Comparison of ENCODE assay signal across 22 mouse cellular contexts in the genomic region with DNA sequence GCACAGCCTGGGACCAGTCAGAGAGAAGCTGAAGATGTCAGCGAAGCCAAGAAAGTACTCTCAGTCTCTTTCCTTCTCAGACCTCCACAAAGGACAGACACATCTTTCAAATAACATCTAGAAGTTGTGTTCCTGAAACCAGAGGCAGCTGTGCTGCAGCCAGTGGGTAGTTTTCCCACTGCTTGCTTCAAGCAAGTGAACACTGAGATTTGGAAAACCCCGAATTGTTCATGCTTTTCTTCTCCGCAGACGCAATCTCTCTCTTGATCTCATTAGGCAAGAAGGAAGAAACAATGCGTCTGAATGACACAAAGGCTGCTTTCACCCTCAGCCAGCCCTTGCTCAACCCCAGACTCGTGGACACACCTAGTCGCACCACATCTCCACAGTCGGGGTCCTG. TPM values are rescaled to one million over a fixed set of nuclear protein-coding genes. Genes with fewer than 3 reads are reported as not detected.
A peak's percentile ranks its signal among the peaks of the same experiment; 100 is the strongest.
DNase-seq lines count a peak whose midpoint lies in the region; ATAC-seq and TF ChIP-seq lines count a peak whose summit lies in the region.
"Had no signal": no experiment of that assay in that cellular context is flagged by ENCODE, and none has a peak within 500 bp of the region (broad histone marks: within the 10 kb centered on the region; RNA-seq: fewer than 3 reads in every experiment).

No protein-coding gene starts in this region.

- in situ Hi-C loops in CH12.LX (cut with MboI; ENCODE audit: low pct_ligation_motif_present, low pct_unique_long_range_greater_than_20kb, low sequenced_read_pairs): no loop called here

- peak overlapping the region; percentile 33 for H3K27ac ChIP-seq in embryonic facial prominence, embryonic 13.5 days
- H3K27ac ChIP-seq in embryonic facial prominence, embryonic 10.5 days (replicated peaks): no peak overlapping the region
- 0 out of 2 replicates have a peak overlapping the region, but pooled peaks have one; percentile 18 for H3K27ac ChIP-seq in limb, embryonic 12.5 days
- H3K27ac ChIP-seq in limb, embryonic 10.5 days: no peak overlapping the region
- H3K27ac ChIP-seq in CH12.LX (ENCODE audit: insufficient read depth, low read depth): peak overlapping the region; percentile 97
- H3K27ac ChIP-seq: embryonic facial prominence, embryonic 12.5 days; forebrain, embryonic 12.5 days had no signal

- no peak; the same call in 1 of the 2 replicates for TF ChIP-seq RAD21 in CH12.LX (IDR thresholded peaks at IDR 0.05; ENCODE audit: low read depth, low read length)

- no peak overlapping the region for H3K4me2 ChIP-seq in embryonic facial prominence, embryonic 13.5 days
- no peak overlapping the region for H3K4me2 ChIP-seq in limb, embryonic 12.5 days
- H3K4me2 ChIP-seq in CH12.LX (ENCODE audit: insufficient read depth, low read depth, poor library complexity, severe bottlenecking): peak overlapping the region; percentile 61
- H3K4me2 ChIP-seq: embryonic facial prominence, embryonic 12.5 days; forebrain, embryonic 12.5 days had no signal

- H3K9me3 ChIP-seq in embryonic facial prominence, embryonic 13.5 days: no peaks in the 10 kb centered on the region
- H3K9me3 ChIP-seq in embryonic facial prominence, embryonic 10.5 days: no peaks in the 10 kb centered on the region
- H3K9me3 ChIP-seq in limb, embryonic 12.5 days: no peaks in the 10 kb centered on the region
- H3K9me3 ChIP-seq in limb, embryonic 10.5 days (replicated peaks): no peaks in the 10 kb centered on the region
- no peaks in the 10 kb centered on the region for H3K9me3 ChIP-seq in CH12.LX (replicated peaks; ENCODE audit: low read length)
- H3K9me3 ChIP-seq: embryonic facial prominence, embryonic 12.5 days; forebrain, embryonic 12.5 days had no signal

- DNase-seq in embryonic facial prominence, embryonic 10.5 days (ENCODE audit: low spot score): no peak
- no peak for DNase-seq in limb, embryonic 10.5 days (ENCODE audit: low spot score)
- peak; percentile 76 for DNase-seq in CH12.LX (ENCODE audit: extremely low read depth)
- DNase-seq in layer of hippocampus, adult 11-12 months (ENCODE audit: low spot score): no peak
- DNase-seq: adrenal gland, adult 2 months; adrenal gland, postnatal 10 days; adrenal gland, postnatal 25 days; B cell, adult 2 months; cerebellum, adult 11 months; cerebellum, adult 18-20 months; cerebellum, adult 8-10 months; cerebellum, adult 9-11 months; cerebellum, postnatal 14 days; cerebellum, postnatal 36 days; embryo, embryonic 11 days had no signal

- peaks cover 53% of the 10 kb centered on the region for H3K36me3 ChIP-seq in embryonic facial prominence, embryonic 13.5 days
- peaks cover 80% of the 10 kb centered on the region for H3K36me3 ChIP-seq in embryonic facial prominence, embryonic 10.5 days (replicated peaks)
- H3K36me3 ChIP-seq in limb, embryonic 12.5 days: peaks cover 71% of the 10 kb centered on the region
- H3K36me3 ChIP-seq in limb, embryonic 10.5 days: peaks cover 79% of the 10 kb centered on the region
- H3K36me3 ChIP-seq in CH12.LX (replicated peaks in 1 of 2; ENCODE audit: control insufficient read depth in 1 of 2, insufficient read depth in 1 of 2, low read length in 1 of 2): peaks cover 9 to 46% of the 10 kb centered on the region in 2 experiments

- H3K27me3 ChIP-seq in embryonic facial prominence, embryonic 13.5 days: no peaks in the 10 kb centered on the region
- H3K27me3 ChIP-seq in embryonic facial prominence, embryonic 10.5 days (replicated peaks; ENCODE audit: low read depth, poor library complexity, severe bottlenecking): no peaks in the 10 kb centered on the region
- peaks cover 2% of the 10 kb centered on the region; the same call in 1 of the 2 replicates for H3K27me3 ChIP-seq in limb, embryonic 12.5 days
- H3K27me3 ChIP-seq in limb, embryonic 10.5 days (ENCODE audit: low read depth, poor library complexity, severe bottlenecking): no peaks in the 10 kb centered on the region
- no peaks in the 10 kb centered on the region for H3K27me3 ChIP-seq in CH12.LX (replicated peaks)
- H3K27me3 ChIP-seq: embryonic facial prominence, embryonic 12.5 days; forebrain, embryonic 12.5 days had no signal

- no peak overlapping the region for H3K4me3 ChIP-seq in embryonic facial prominence, embryonic 13.5 days
- H3K4me3 ChIP-seq in embryonic facial prominence, embryonic 10.5 days: no peak overlapping the region
- no peak overlapping the region for H3K4me3 ChIP-seq in limb, embryonic 12.5 days (replicated peaks)
- no peak overlapping the region for H3K4me3 ChIP-seq in limb, embryonic 10.5 days
- H3K4me3 ChIP-seq in CH12.LX (replicated peaks in 1 of 3; ENCODE audit: low read depth in 2 of 3, low read length in 2 of 3, poor library complexity in 1 of 3): no peak overlapping the region
- H3K4me3 ChIP-seq: embryonic facial prominence, embryonic 12.5 days; forebrain, embryonic 12.5 days had no signal

- H3K79me2 ChIP-seq in CH12.LX (replicated peaks; ENCODE audit: control insufficient read depth, extremely low read depth, insufficient read depth, poor library complexity, severe bottlenecking): no peaks in the 10 kb centered on the region

- WGBS in embryonic facial prominence, embryonic 13.5 days: 67% methylated on average over 8 of the region's 8 CpGs
- WGBS in embryonic facial prominence, embryonic 10.5 days: 82% methylated on average over 8 of the region's 8 CpGs
- 76% methylated on average over 8 of the region's 8 CpGs for WGBS in limb, embryonic 12.5 days
- WGBS in limb, embryonic 10.5 days: 81% methylated on average over 8 of the region's 8 CpGs

- TF ChIP-seq EP300 in CH12.LX (IDR thresholded peaks at IDR 0.05; ENCODE audit: low read length): peak; percentile 77

- no peak for ATAC-seq in embryonic facial prominence, embryonic 13.5 days (ENCODE audit: insufficient number of reproducible peaks, insufficient read depth, low FRiP score, low TSS enrichment, low read depth)
- no peak for ATAC-seq in limb, embryonic 12.5 days (ENCODE audit: insufficient number of reproducible peaks, insufficient read depth, low FRiP score, low TSS enrichment, low read depth)
- ATAC-seq: CD4-positive, CD25-positive, alpha-beta regulatory T cell, adult 4 months; forebrain, embryonic 14.5 days; forebrain, embryonic 16.5 days had no signal

- H3K9ac ChIP-seq in embryonic facial prominence, embryonic 13.5 days: no peak overlapping the region
- H3K9ac ChIP-seq in limb, embryonic 12.5 days (replicated peaks): no peak overlapping the region
- peak overlapping the region; percentile 59 for H3K9ac ChIP-seq in CH12.LX (ENCODE audit: insufficient read depth, low read depth)
- H3K9ac ChIP-seq: embryonic facial prominence, embryonic 12.5 days; forebrain, embryonic 12.5 days had no signal

- dilution Hi-C loops in CH12.LX (cut with MboI; ENCODE audit: extremely low pct_ligation_motif_present, extremely low pct_unique_long_range_greater_than_20kb, low sequenced_read_pairs): no loop called here

- no peak for TF ChIP-seq CTCF in CH12.LX (conservative IDR thresholded peaks at IDR 0.05 in 1 of 2, IDR thresholded peaks at IDR 0.05 in 1 of 2; ENCODE audit: low read depth in 2 of 2, low read length in 2 of 2)

- TF ChIP-seq POLR2A in CH12.LX (IDR thresholded peaks at IDR 0.05; ENCODE audit: low read depth, low read length): 0 out of 2 replicates have a peak, but pooled peaks have one; percentile 25

- H3K4me1 ChIP-seq in embryonic facial prominence, embryonic 13.5 days: peaks cover 20% of the 10 kb centered on the region
- H3K4me1 ChIP-seq in embryonic facial prominence, embryonic 10.5 days: peaks cover 13% of the 10 kb centered on the region
- peaks cover 16% of the 10 kb centered on the region for H3K4me1 ChIP-seq in limb, embryonic 12.5 days (replicated peaks)
- H3K4me1 ChIP-seq in limb, embryonic 10.5 days: peaks cover 12% of the 10 kb centered on the region
- H3K4me1 ChIP-seq in CH12.LX (ENCODE audit: control insufficient read depth in 1 of 2, insufficient read depth in 2 of 2): peaks cover 42 to 79% of the 10 kb centered on the region in 2 experiments

TF ChIP-seq in CH12.LX, 34 proteins besides CTCF, POLR2A, EP300 and RAD21 (continues in another document):
- TF ChIP-seq GABPA (IDR thresholded peaks at IDR 0.05; ENCODE audit: insufficient replicate concordance, low read depth, low read length) (no peak), MYC (IDR thresholded peaks at IDR 0.05; ENCODE audit: low read depth, low read length) (peak; percentile 82; the same call in 1 of the 2 replicates), MAX (IDR thresholded peaks at IDR 0.05; ENCODE audit: low read length) (no peak; the same call in 1 of the 2 replicates), MAZ (IDR thresholded peaks at IDR 0.05; ENCODE audit: low read depth, low read length) (0 out of 2 replicates have a peak, but pooled peaks have one; percentile 16), POLR2AphosphoS2 (IDR thresholded peaks at IDR 0.05; ENCODE audit: low read depth, low read length) (no peak), ZC3H11A (IDR thresholded peaks at IDR 0.05; ENCODE audit: low read depth, low read length) (no peak), E2F4 (IDR thresholded peaks at IDR 0.05; ENCODE audit: insufficient replicate concordance, low read depth, low read length) (no peak), MAFK (IDR thresholded peaks at IDR 0.05; ENCODE audit: insufficient replicate concordance, low read length) (no peak), NRF1 (IDR thresholded peaks at IDR 0.05; ENCODE audit: low read depth, low read length) (no peak; the same call in 1 of the 2 replicates), HCFC1 (IDR thresholded peaks at IDR 0.05; ENCODE audit: low read depth, low read length) (no peak), MXI1 (IDR thresholded peaks at IDR 0.05; ENCODE audit: low read depth, low read length) (no peak)

RNA-seq across cellular contexts. Expression of a gene that starts 25.9 kb away (rescaled TPM):
- 63.1 and 66.2 TPM in 2 replicates for polyA plus RNA-seq in embryonic facial prominence, embryonic 13.5 days (2015; fragmentation: Nextera tagmentation; extraction: Ambion mirVana)
- 96.8 and 99.5 TPM in 2 replicates for polyA plus RNA-seq in embryonic facial prominence, embryonic 10.5 days (2016; fragmentation: Nextera tagmentation; extraction: Ambion mirVana)
- 83.3 and 88.9 TPM in 2 replicates for polyA plus RNA-seq in limb, embryonic 12.5 days (2016; fragmentation: Nextera tagmentation; extraction: Ambion mirVana)
- polyA plus RNA-seq in limb, embryonic 10.5 days (2016; fragmentation: Nextera tagmentation; extraction: Ambion mirVana): 104 and 106 TPM in 2 replicates
- total RNA-seq in CH12.LX (2012; rRNA removed) (29.3 and 43.3 TPM in 2 replicates), CH12.LX (2014; rRNA removed) (39.8 and 40.5 TPM in 2 replicates)
- 40.4 and 41.1 TPM in 2 replicates for polyA plus RNA-seq in CH12.LX (2012; ENCODE audit: insufficient read length, low read depth)

RNA-seq across cellular contexts. Expression of a gene that starts 42.0 kb away (rescaled TPM):
- 148 TPM in 2 replicates for polyA plus RNA-seq in embryonic facial prominence, embryonic 13.5 days (2015; fragmentation: Nextera tagmentation; extraction: Ambion mirVana)
- polyA plus RNA-seq in embryonic facial prominence, embryonic 10.5 days (2016; fragmentation: Nextera tagmentation; extraction: Ambion mirVana): 98.8 and 111 TPM in 2 replicates
- 146 and 156 TPM in 2 replicates for polyA plus RNA-seq in limb, embryonic 12.5 days (2016; fragmentation: Nextera tagmentation; extraction: Ambion mirVana)
- 114 and 129 TPM in 2 replicates for polyA plus RNA-seq in limb, embryonic 10.5 days (2016; fragmentation: Nextera tagmentation; extraction: Ambion mirVana)
- total RNA-seq in CH12.LX (2012; rRNA removed) (73.7 and 85.1 TPM in 2 replicates), CH12.LX (2014; rRNA removed) (29.3 and 34.6 TPM in 2 replicates)
- polyA plus RNA-seq in CH12.LX (2012; ENCODE audit: insufficient read length, low read depth): 32.4 and 37.3 TPM in 2 replicates

Comparison
In these comparisons a context has a peak if more than half of its experiments do, and no peak if none do; other contexts are left out.
1. H3K27ac ChIP-seq: peak in embryonic facial prominence, embryonic 13.5 days (single experiment), limb, embryonic 12.5 days (single experiment) and CH12.LX (single experiment); none in embryonic facial prominence, embryonic 10.5 days (single experiment) and limb, embryonic 10.5 days (single experiment).